Mouse (Mus musculus): ENCODE measurements around the gene Nt5dc3. TPM values are rescaled to one million over a fixed set of nuclear protein-coding genes. Genes with fewer than 3 reads are reported as not detected.

The Nt5dc3 gene
- total RNA-seq, 1 experiment = 5.6 TPM

DNA sequence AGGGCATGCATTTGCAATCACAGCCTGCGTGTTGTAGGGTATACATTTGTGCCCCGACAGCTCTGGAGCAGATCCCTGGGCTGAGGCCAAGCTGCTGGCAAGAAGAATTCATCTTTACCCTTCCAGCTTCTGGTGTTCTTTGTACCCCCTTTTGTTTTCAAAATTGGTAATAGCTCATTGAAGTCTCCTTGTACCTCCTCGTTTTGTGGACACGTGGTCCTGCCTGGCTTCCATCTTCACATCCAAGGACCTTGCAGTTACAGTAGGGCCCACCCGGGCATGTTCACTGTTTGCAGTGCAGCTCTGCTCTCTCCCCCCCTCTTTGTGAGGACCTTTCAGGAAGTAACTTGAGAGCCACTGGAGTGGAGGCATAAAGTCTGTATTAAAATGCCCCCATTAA lies 9.4 kb downstream of the Nt5dc3 start:
- no peak for DNase-seq (ENCODE audit: low read depth, low spot score)
- Histone ChIP-seq H3K4me1 (ENCODE audit: control insufficient read depth in 2 of 2, insufficient read depth in 2 of 2, low read length in 2 of 2, poor library complexity in 1 of 2) (peaks cover 4 to 30% of the 10 kb centered on the region in 2 experiments), H3K4me3 (ENCODE audit: insufficient read depth in 1 of 2, low read depth in 1 of 2, low read length in 2 of 2, poor library complexity in 1 of 2, severe bottlenecking in 1 of 2) (no peak overlapping the region), H3K9me3 (ENCODE audit: control insufficient read depth, insufficient read depth, low read depth, low read length) (no peaks in the 10 kb centered on the region), H3K9ac (ENCODE audit: insufficient read depth, low read depth, low read length, poor library complexity, severe bottlenecking) (no peak overlapping the region), H3K27ac (ENCODE audit: insufficient read depth, low read depth, low read length, poor library complexity, severe bottlenecking) (no peak overlapping the region), H3K36me3 (ENCODE audit: control insufficient read depth, insufficient read depth, low read length, poor library complexity, severe bottlenecking) (no peaks in the 10 kb centered on the region)
- in situ Hi-C loops (cut with MboI; ENCODE audit: low sequenced_read_pairs in 2 of 2, unreplicated experiment in 2 of 2) = no loop called here
- TF ChIP-seq MAFK (IDR thresholded peaks at IDR 0.05; ENCODE audit: insufficient read depth, low read depth, low read length) (no peak), ZNF384 (IDR thresholded peaks at IDR 0.05; ENCODE audit: low read depth, low read length) (no peak), CHD2 (IDR thresholded peaks at IDR 0.05; ENCODE audit: low read depth, low read length) (no peak), ZC3H11A (IDR thresholded peaks at IDR 0.05; ENCODE audit: borderline replicate concordance, low read depth, low read length) (no peak), HCFC1 (IDR thresholded peaks at IDR 0.05; ENCODE audit: borderline replicate concordance, insufficient read depth, low read length) (no peak)

DNA sequence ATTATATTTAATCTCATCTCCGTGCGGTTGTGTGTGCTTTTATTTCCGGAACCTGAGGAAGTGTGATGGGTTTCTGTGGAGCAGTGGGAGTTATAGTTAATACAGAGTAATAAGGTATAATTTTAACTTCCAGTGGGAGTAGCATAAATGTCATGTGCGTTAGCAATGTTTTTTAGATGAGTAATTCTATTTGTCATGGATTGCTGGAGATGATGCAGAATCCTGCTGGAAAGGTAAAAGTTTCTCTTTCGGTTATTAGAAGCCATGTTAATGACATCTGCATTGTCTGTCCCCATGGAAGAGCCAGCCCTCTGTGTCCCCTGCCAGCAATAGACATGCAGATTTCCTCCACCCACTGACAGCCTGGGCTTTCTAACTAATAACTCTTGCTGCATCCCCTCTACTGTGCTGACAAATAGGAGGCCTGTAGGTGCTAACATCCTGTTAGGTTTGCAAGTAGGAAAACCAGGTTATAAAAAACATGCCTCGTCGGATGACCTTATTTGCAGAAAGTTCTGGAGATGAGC lies 10.4 kb downstream of the Nt5dc3 start:
- no peaks in the 10 kb centered on the region for H3K9me3 ChIP-seq (ENCODE audit: control insufficient read depth, insufficient read depth, low read depth, low read length)
- TF ChIP-seq HCFC1 (IDR thresholded peaks at IDR 0.05; ENCODE audit: borderline replicate concordance, insufficient read depth, low read length) (no peak), ZC3H11A (IDR thresholded peaks at IDR 0.05; ENCODE audit: borderline replicate concordance, low read depth, low read length) (no peak), CHD2 (IDR thresholded peaks at IDR 0.05; ENCODE audit: low read depth, low read length) (no peak), ZNF384 (IDR thresholded peaks at IDR 0.05; ENCODE audit: low read depth, low read length) (no peak), MAFK (IDR thresholded peaks at IDR 0.05; ENCODE audit: insufficient read depth, low read depth, low read length) (no peak)
- no peaks in the 10 kb centered on the region for H3K36me3 ChIP-seq (ENCODE audit: control insufficient read depth, insufficient read depth, low read length, poor library complexity, severe bottlenecking)
- DNase-seq (ENCODE audit: low read depth, low spot score) = no peak
- no peak overlapping the region for H3K4me3 ChIP-seq (ENCODE audit: insufficient read depth in 1 of 2, low read depth in 1 of 2, low read length in 2 of 2, poor library complexity in 1 of 2, severe bottlenecking in 1 of 2)
- in situ Hi-C loops (cut with MboI; ENCODE audit: low sequenced_read_pairs in 2 of 2, unreplicated experiment in 2 of 2) = no loop called here
- H3K9ac ChIP-seq (ENCODE audit: insufficient read depth, low read depth, low read length, poor library complexity, severe bottlenecking) = no peak overlapping the region
- no peak overlapping the region for H3K27ac ChIP-seq (ENCODE audit: insufficient read depth, low read depth, low read length, poor library complexity, severe bottlenecking)
- peaks cover 4 to 29% of the 10 kb centered on the region in 2 experiments for H3K4me1 ChIP-seq (ENCODE audit: control insufficient read depth in 2 of 2, insufficient read depth in 2 of 2, low read length in 2 of 2, poor library complexity in 1 of 2)

DNA sequence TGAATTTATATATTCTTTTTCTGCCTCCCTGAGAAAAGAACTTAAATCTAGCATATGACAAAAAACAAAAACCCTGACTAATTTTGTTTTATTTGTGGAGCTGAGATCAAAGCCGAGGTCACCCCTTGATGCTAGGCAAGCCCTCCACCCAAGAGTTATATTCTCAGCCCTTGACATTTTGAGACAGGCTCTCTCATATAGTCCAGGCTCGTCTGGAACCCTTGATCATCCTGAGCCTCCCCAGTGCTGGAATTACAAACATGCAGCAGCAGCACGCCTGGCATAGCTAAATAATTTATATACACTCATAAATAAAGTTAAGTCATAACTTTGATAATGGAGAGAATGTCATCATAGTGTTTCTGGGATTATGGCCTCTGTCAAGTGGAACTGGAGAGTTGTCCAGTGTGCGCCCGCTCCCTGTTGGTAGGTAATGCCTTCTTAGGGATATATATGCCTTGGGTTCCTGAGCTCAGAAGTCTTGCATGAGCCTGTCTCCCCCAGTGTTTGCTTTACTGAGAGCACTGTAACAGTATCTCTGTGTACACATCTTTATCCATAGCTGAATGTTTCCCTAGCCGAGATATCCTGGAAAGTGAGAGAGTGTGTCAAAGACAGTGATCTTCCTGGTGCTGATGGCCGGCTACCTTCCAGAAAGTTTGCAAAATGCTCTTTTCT lies 12.8 kb downstream of the Nt5dc3 start:
- no peak overlapping the region for H3K9ac ChIP-seq (ENCODE audit: insufficient read depth, low read depth, low read length, poor library complexity, severe bottlenecking)
- no peaks in the 10 kb centered on the region for H3K9me3 ChIP-seq (ENCODE audit: control insufficient read depth, insufficient read depth, low read depth, low read length)
- TF ChIP-seq ZC3H11A (IDR thresholded peaks at IDR 0.05; ENCODE audit: borderline replicate concordance, low read depth, low read length) (no peak), ZNF384 (IDR thresholded peaks at IDR 0.05; ENCODE audit: low read depth, low read length) (no peak), MAFK (IDR thresholded peaks at IDR 0.05; ENCODE audit: insufficient read depth, low read depth, low read length) (no peak), CHD2 (IDR thresholded peaks at IDR 0.05; ENCODE audit: low read depth, low read length) (no peak), HCFC1 (IDR thresholded peaks at IDR 0.05; ENCODE audit: borderline replicate concordance, insufficient read depth, low read length) (no peak)
- in situ Hi-C loops (cut with MboI; ENCODE audit: low sequenced_read_pairs in 2 of 2, unreplicated experiment in 2 of 2) = no loop called here
- H3K4me1 ChIP-seq (ENCODE audit: control insufficient read depth in 2 of 2, insufficient read depth in 2 of 2, low read length in 2 of 2, poor library complexity in 1 of 2) = peaks cover 0 to 14% of the 10 kb centered on the region in 2 experiments; a peak in 3 of 4 replicates
- no peaks in the 10 kb centered on the region; the same call in 1 of the 2 replicates for H3K36me3 ChIP-seq (ENCODE audit: control insufficient read depth, insufficient read depth, low read length, poor library complexity, severe bottlenecking)
- H3K4me3 ChIP-seq (ENCODE audit: insufficient read depth in 1 of 2, low read depth in 1 of 2, low read length in 2 of 2, poor library complexity in 1 of 2, severe bottlenecking in 1 of 2) = no peak overlapping the region
- DNase-seq (ENCODE audit: low read depth, low spot score) = no peak
- H3K27ac ChIP-seq (ENCODE audit: insufficient read depth, low read depth, low read length, poor library complexity, severe bottlenecking) = no peak overlapping the region

DNA sequence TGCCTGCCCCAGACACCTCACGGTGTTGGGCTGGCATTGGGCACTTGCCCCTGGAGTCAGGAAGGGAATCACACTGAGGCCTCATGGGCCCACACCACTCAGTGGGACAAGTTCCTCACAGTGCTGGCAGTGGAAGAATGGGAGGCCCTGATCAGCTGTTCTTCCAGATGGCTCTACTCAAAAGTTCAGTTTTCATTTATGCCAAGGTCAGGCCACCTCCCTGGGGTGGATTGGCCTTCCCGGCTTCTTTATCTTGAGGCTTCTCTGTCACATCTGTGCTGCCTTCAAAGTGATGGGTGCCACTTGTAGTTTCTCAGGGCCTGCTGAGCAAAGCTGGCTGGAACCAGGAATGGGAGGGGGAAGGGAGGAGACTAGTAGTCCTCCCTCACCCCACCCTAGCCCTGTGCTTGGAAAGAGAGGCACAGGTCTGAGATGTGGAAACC lies 14.7 kb downstream of the Nt5dc3 start:
- Histone ChIP-seq H3K4me3 (ENCODE audit: insufficient read depth in 1 of 2, low read depth in 1 of 2, low read length in 2 of 2, poor library complexity in 1 of 2, severe bottlenecking in 1 of 2) (no peak overlapping the region), H3K36me3 (ENCODE audit: control insufficient read depth, insufficient read depth, low read length, poor library complexity, severe bottlenecking) (no peaks in the 10 kb centered on the region; the same call in 1 of the 2 replicates), H3K9ac (ENCODE audit: insufficient read depth, low read depth, low read length, poor library complexity, severe bottlenecking) (no peak overlapping the region), H3K27ac (ENCODE audit: insufficient read depth, low read depth, low read length, poor library complexity, severe bottlenecking) (no peak overlapping the region), H3K4me1 (ENCODE audit: control insufficient read depth in 2 of 2, insufficient read depth in 2 of 2, low read length in 2 of 2, poor library complexity in 1 of 2) (peaks cover 0 to 5% of the 10 kb centered on the region in 2 experiments; a peak in 2 of 4 replicates), H3K9me3 (ENCODE audit: control insufficient read depth, insufficient read depth, low read depth, low read length) (no peaks in the 10 kb centered on the region)
- TF ChIP-seq CHD2 (IDR thresholded peaks at IDR 0.05; ENCODE audit: low read depth, low read length) (no peak), ZNF384 (IDR thresholded peaks at IDR 0.05; ENCODE audit: low read depth, low read length) (no peak), MAFK (IDR thresholded peaks at IDR 0.05; ENCODE audit: insufficient read depth, low read depth, low read length) (no peak), ZC3H11A (IDR thresholded peaks at IDR 0.05; ENCODE audit: borderline replicate concordance, low read depth, low read length) (no peak), HCFC1 (IDR thresholded peaks at IDR 0.05; ENCODE audit: borderline replicate concordance, insufficient read depth, low read length) (no peak)
- DNase-seq (ENCODE audit: low read depth, low spot score) = no peak
- in situ Hi-C loops (cut with MboI; ENCODE audit: low sequenced_read_pairs in 2 of 2, unreplicated experiment in 2 of 2) = no loop called here
